Mouse (Mus musculus) monocyte, adult 2 months (primary cell): ENCODE results near the gene Slc46a3.

ENCODE experiments used
- DNase-seq, 2 experiments: peaks; one replicate each; pipeline ENCODE4 v3.0.0; 2022; ENCODE audit warnings: low spot score in 2 of 2, low read depth in 1 of 2

Gene Slc46a3

GRCm38 (mm10) chr5:147847361-147847760, 47.3 kb downstream of the Slc46a3 start:
- DNase-seq: no peak

- DNase-seq: no peak
Measured at GRCm38 (mm10) chr5:147845319-147845718, 49.3 kb downstream of the Slc46a3 start.

- DNase-seq: no peak
Measured at GRCm38 (mm10) chr5:147843340-147843739, 51.3 kb downstream of the Slc46a3 start.

- no peak for DNase-seq
Measured at GRCm38 (mm10) chr5:147839418-147839817, 55.2 kb downstream of the Slc46a3 start.

GRCm38 (mm10) chr5:147834841-147835500, 59.6 kb downstream of the Slc46a3 start:
- DNase-seq: no peak

GRCm38 (mm10) chr5:147832842-147833241, 61.8 kb downstream of the Slc46a3 start:
- DNase-seq: no peak

GRCm38 (mm10) chr5:147828846-147829245, 65.8 kb downstream of the Slc46a3 start:
- no peak for DNase-seq
